Mouse (Mus musculus): Measurements from ENCODE around the gene Rsu1. TPM values are rescaled to one million over a fixed set of nuclear protein-coding genes. Genes with fewer than 3 reads are reported as not detected.

Gene Rsu1
- polyA plus RNA-seq, 1 experiment from 2014 or later, result 125 TPM

GRCm38 (mm10) chr2:13263150-13263549, 8.1 kb downstream of the Rsu1 start:
- H3K9ac ChIP-seq, result no peak overlapping the region
- no peak overlapping the region for H3K4me2 ChIP-seq (replicated peaks)
- H3K27me3 ChIP-seq, result no peaks in the 10 kb centered on the region
- no peak for ATAC-seq (ENCODE audit: low FRiP score, low read depth)
- H3K27ac ChIP-seq, result no peak overlapping the region
- 0 out of 2 replicates have a peak, but pooled peaks cover 4% of the 10 kb centered on the region for H3K4me1 ChIP-seq
- no peak overlapping the region for H3K4me3 ChIP-seq
- H3K36me3 ChIP-seq, result peaks cover 3% of the 10 kb centered on the region; the same call in 1 of the 2 replicates
- WGBS, result 43% methylated on average over 4 of the region's 4 CpGs
- no peaks in the 10 kb centered on the region for H3K9me3 ChIP-seq

DNA sequence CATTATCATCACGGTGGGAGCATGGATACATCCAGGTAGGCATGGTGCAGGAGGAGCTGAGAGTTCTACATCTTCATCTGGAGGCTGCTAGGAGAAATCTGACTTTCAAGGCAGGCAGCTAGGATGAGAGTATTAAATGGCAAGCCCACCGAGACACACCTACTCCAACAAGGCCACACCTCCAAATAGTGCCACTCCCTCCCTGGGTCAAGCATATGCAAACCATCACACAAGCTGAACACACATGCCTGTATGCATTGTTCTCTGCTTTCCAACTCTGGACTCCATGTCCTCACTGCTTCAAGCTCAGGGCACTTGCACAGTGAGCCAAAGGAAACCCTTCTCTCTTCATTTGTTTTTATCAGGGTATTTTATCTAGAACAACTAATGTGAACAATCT, 12.6 kb downstream of the Rsu1 start:
- no peak overlapping the region for H3K27ac ChIP-seq
- no peaks in the 10 kb centered on the region for H3K27me3 ChIP-seq
- H3K9ac ChIP-seq, result no peak overlapping the region
- H3K4me2 ChIP-seq (replicated peaks), result no peak overlapping the region
- 70% methylated on average over 2 of the region's 2 CpGs for WGBS
- peaks cover 21% of the 10 kb centered on the region for H3K36me3 ChIP-seq
- 0 out of 2 replicates have a peak, but pooled peaks cover 4% of the 10 kb centered on the region for H3K4me1 ChIP-seq
- ATAC-seq (ENCODE audit: low FRiP score, low read depth), result no peak
- H3K4me3 ChIP-seq, result no peak overlapping the region
- H3K9me3 ChIP-seq, result peaks cover 4% of the 10 kb centered on the region

GRCm38 (mm10) chr2:13240711-13241110, 30.5 kb downstream of the Rsu1 start:
- no peak for ATAC-seq (ENCODE audit: low FRiP score, low read depth)
- 35% methylated on average over 9 of the region's 9 CpGs for WGBS

GRCm38 (mm10) chr2:13237140-13237901, 33.9 kb downstream of the Rsu1 start:
- Histone ChIP-seq H3K9me3 (no peaks in the 10 kb centered on the region), H3K27me3 (peaks cover 21% of the 10 kb centered on the region), H3K4me2 (replicated peaks) (no peak overlapping the region), H3K36me3 (peaks cover 3% of the 10 kb centered on the region; the same call in 1 of the 2 replicates), H3K4me3 (no peak overlapping the region), H3K9ac (no peak overlapping the region), H3K4me1 (peaks cover 21% of the 10 kb centered on the region), H3K27ac (no peak overlapping the region)
- 0 out of 2 replicates have a peak, but pooled peaks have one; percentile 12 for ATAC-seq (ENCODE audit: low FRiP score, low read depth)
- WGBS, result 66% methylated on average over 8 of the region's 8 CpGs

More at GRCm38 (mm10) chr2:13240711-13241110, 30.5 kb downstream of the Rsu1 start:
- Histone ChIP-seq H3K27ac (no peak overlapping the region), H3K9me3 (no peaks in the 10 kb centered on the region), H3K4me1 (peaks cover under 1% of the 10 kb centered on the region; the same call in 1 of the 2 replicates), H3K9ac (no peak overlapping the region), H3K27me3 (peaks cover 9% of the 10 kb centered on the region), H3K36me3 (peaks cover 9% of the 10 kb centered on the region; the same call in 1 of the 2 replicates), H3K4me3 (no peak overlapping the region), H3K4me2 (replicated peaks) (no peak overlapping the region)

- no peak for ATAC-seq (ENCODE audit: low FRiP score, low read depth)
- Histone ChIP-seq H3K27ac (no peak overlapping the region), H3K9ac (no peak overlapping the region), H3K4me2 (replicated peaks) (no peak overlapping the region), H3K4me1 (peaks cover 25% of the 10 kb centered on the region), H3K27me3 (peaks cover 29% of the 10 kb centered on the region), H3K9me3 (no peaks in the 10 kb centered on the region), H3K36me3 (no peaks in the 10 kb centered on the region; the same call in 1 of the 2 replicates), H3K4me3 (no peak overlapping the region)
- WGBS, result 42% methylated on average over 5 of the region's 5 CpGs
Observed at GRCm38 (mm10) chr2:13235696-13236095, 35.5 kb downstream of the Rsu1 start.

DNA sequence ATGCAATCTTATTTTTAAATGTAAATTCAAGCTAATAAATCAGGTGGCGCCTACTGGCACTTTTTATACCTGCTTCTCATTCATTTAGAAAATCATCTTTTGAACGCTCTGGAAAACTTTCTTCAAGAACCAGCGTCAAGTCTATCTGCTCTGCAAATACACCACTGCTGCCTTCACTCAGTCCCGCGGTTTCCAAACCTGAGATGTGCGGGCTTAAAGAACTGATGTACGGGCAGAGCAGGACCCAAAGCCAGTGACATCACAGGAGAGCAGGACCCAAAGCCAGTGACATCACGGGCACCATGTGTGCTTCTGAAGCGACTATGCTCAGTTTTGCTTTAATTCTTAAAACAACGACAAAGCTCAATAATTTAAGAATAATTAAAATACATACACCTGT, 36.4 kb downstream of the Rsu1 start:
- no peaks in the 10 kb centered on the region for H3K9me3 ChIP-seq
- ATAC-seq (ENCODE audit: low FRiP score, low read depth), result no peak
- H3K36me3 ChIP-seq, result no peaks in the 10 kb centered on the region; the same call in 1 of the 2 replicates
- H3K4me1 ChIP-seq, result peaks cover 25% of the 10 kb centered on the region
- WGBS, result 81% methylated on average over 10 of the region's 10 CpGs
- no peak overlapping the region for H3K27ac ChIP-seq
- H3K9ac ChIP-seq, result no peak overlapping the region
- no peak overlapping the region for H3K4me3 ChIP-seq
- peaks cover 38% of the 10 kb centered on the region for H3K27me3 ChIP-seq
- no peak overlapping the region for H3K4me2 ChIP-seq (replicated peaks)

- Histone ChIP-seq H3K9ac (peak overlapping the region; percentile 31; the same call in 1 of the 2 replicates), H3K27me3 (peaks cover 35% of the 10 kb centered on the region), H3K27ac (no peak overlapping the region), H3K36me3 (no peaks in the 10 kb centered on the region), H3K4me1 (peaks cover 25% of the 10 kb centered on the region), H3K9me3 (no peaks in the 10 kb centered on the region), H3K4me3 (no peak overlapping the region), H3K4me2 (replicated peaks) (peak overlapping the region; percentile 45)
- ATAC-seq (ENCODE audit: low FRiP score, low read depth), result no peak
- WGBS, result 15% methylated on average over 7 of the region's 7 CpGs
Observed at GRCm38 (mm10) chr2:13233902-13234301, 37.3 kb downstream of the Rsu1 start.

DNA sequence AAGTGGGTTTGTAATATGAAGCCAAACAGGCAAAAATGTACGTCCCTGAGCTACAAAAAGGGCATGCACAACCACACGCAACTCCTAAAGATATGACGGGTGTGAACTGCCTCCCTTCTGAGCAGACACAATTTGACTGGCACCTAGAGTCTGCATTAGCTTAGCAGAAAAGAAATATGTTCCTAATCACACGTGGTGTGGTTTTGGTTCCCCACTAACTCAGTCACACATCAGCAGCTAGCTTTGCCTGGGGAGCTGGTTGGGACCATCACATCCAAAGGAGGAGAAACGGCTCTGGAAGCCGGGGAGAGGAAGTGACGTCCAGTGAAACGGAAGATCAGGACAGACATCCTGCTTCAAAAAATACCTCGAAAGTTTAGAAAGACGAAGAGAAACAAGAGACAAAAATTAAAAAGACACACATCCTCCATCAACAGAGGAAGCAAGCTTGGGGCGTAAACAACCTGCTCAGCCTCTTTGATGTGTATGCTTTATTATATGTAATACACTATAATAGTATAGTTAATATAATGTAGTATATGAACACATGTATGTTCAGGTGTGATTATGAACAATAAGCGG, 37.9 kb downstream of the Rsu1 start:
- Histone ChIP-seq H3K36me3 (no peaks in the 10 kb centered on the region), H3K27me3 (peaks cover 35% of the 10 kb centered on the region), H3K4me1 (peaks cover 25% of the 10 kb centered on the region), H3K4me2 (replicated peaks) (peak overlapping the region; percentile 45), H3K27ac (no peak overlapping the region), H3K4me3 (no peak overlapping the region), H3K9ac (no peak overlapping the region), H3K9me3 (no peaks in the 10 kb centered on the region)
- no peak for ATAC-seq (ENCODE audit: low FRiP score, low read depth)
- WGBS, result 33% methylated on average over 12 of the region's 12 CpGs

GRCm38 (mm10) chr2:13232305-13232704, 38.9 kb downstream of the Rsu1 start:
- H3K27me3 ChIP-seq, result peaks cover 35% of the 10 kb centered on the region
- peak; percentile 71 for ATAC-seq (ENCODE audit: low FRiP score, low read depth)
- peaks cover 25% of the 10 kb centered on the region for H3K4me1 ChIP-seq
- H3K4me3 ChIP-seq, result no peak overlapping the region
- no peaks in the 10 kb centered on the region for H3K36me3 ChIP-seq
- no peak overlapping the region for H3K27ac ChIP-seq
- no peak overlapping the region for H3K9ac ChIP-seq
- H3K9me3 ChIP-seq, result no peaks in the 10 kb centered on the region
- 41% methylated on average over 6 of the region's 6 CpGs for WGBS
- H3K4me2 ChIP-seq (replicated peaks), result no peak overlapping the region

GRCm38 (mm10) chr2:13229686-13230085, 41.5 kb downstream of the Rsu1 start:
- H3K4me1 ChIP-seq, result peaks cover 20% of the 10 kb centered on the region
- no peak overlapping the region for H3K4me3 ChIP-seq
- no peaks in the 10 kb centered on the region for H3K36me3 ChIP-seq
- 87% methylated on average over 3 of the region's 3 CpGs for WGBS
- H3K27me3 ChIP-seq, result peaks cover 25% of the 10 kb centered on the region
- no peaks in the 10 kb centered on the region for H3K9me3 ChIP-seq
- no peak overlapping the region for H3K9ac ChIP-seq
- no peak for ATAC-seq (ENCODE audit: low FRiP score, low read depth)
- no peak overlapping the region for H3K4me2 ChIP-seq (replicated peaks)
- no peak overlapping the region for H3K27ac ChIP-seq

DNA sequence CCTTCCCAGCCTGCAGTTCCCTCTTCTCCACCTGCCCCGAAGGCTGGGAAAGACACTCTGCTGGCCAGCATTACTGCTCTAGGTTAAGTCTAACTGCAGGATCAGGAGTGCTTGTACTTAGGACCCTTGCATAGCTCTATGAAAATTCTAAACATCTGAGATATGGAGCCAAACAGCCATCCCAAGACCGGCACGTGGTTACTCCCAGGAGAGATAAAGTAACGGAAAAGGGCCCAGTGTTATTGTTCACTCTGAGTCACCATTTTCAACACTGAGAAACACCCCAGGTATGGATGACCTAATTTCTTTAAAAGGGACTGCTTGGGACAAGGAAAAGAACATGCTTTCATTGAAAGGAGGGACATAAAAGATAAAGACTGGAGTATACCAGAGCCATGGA, 45.2 kb downstream of the Rsu1 start:
- no peak for ATAC-seq (ENCODE audit: low FRiP score, low read depth)
- 89% methylated on average over 4 of the region's 4 CpGs for WGBS

GRCm38 (mm10) chr2:13224546-13224945, 46.7 kb downstream of the Rsu1 start:
- 87% methylated on average over 3 of the region's 3 CpGs for WGBS
- H3K4me3 ChIP-seq, result no peak overlapping the region
- H3K9me3 ChIP-seq, result no peaks in the 10 kb centered on the region
- no peaks in the 10 kb centered on the region for H3K4me1 ChIP-seq
- H3K27ac ChIP-seq, result no peak overlapping the region
- no peaks in the 10 kb centered on the region for H3K36me3 ChIP-seq
- no peak overlapping the region for H3K9ac ChIP-seq
- no peak for ATAC-seq (ENCODE audit: low FRiP score, low read depth)
- H3K27me3 ChIP-seq, result no peaks in the 10 kb centered on the region
- H3K4me2 ChIP-seq (replicated peaks), result no peak overlapping the region

More for the DNA sequence above, 45.2 kb downstream of the Rsu1 start:
- H3K27ac ChIP-seq, result no peak overlapping the region
- H3K9me3 ChIP-seq, result no peaks in the 10 kb centered on the region
- no peaks in the 10 kb centered on the region; the same call in 1 of the 2 replicates for H3K4me1 ChIP-seq
- no peak overlapping the region for H3K4me2 ChIP-seq (replicated peaks)
- H3K27me3 ChIP-seq, result peaks cover 14% of the 10 kb centered on the region
- H3K4me3 ChIP-seq, result no peak overlapping the region
- no peaks in the 10 kb centered on the region for H3K36me3 ChIP-seq
- no peak overlapping the region for H3K9ac ChIP-seq

Measured in limb, embryonic 13.5 days (tissue).